Mouse (Mus musculus): ENCODE results near the gene Tango2. TPM values are rescaled to one million over a fixed set of nuclear protein-coding genes. Genes with fewer than 3 reads are reported as not detected.

Tango2 gene
- total RNA-seq (2023) = 20.1 and 25.5 TPM in 2 replicates

DNA sequence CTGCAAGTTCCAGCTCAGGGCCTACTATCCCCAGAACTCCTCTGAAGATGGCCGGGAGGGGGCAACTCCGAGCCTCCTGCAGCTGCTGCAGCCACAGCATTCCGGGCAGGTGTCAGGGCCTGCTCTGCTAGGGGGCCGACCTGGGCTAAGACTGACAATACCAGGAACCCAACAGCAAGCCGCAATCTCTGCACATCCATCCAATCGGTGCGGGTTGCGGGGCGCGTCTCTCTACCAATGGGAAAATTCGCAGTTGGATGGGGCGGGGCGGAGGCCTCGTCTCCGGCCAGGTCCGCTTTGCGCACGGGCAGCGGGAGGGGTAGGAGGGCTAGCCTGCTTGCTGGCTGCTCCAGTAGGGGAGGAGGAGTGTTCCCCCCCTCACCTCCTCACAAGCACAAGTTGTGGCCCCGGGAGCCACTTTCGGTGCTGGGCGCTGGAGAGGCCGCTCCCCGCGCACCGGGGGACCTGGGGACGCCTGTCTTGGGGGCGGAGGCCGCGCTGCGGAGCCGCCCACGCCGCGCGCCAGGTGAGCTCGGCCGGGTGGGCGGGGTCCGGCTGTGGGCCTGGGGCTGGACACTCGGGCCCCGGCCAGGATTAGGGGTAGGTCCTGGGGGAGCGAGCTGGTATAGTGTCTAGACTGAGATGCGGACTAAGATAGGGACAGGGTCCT, at the start of gene Tango2, which contains the start of gene Arvcf:
TSS of gene Tango2 (minus strand) at position 173 of the 670 bp plus-strand sequence.
TSS of gene Arvcf (plus strand) at position 252 of the 670 bp plus-strand sequence.

DNA sequence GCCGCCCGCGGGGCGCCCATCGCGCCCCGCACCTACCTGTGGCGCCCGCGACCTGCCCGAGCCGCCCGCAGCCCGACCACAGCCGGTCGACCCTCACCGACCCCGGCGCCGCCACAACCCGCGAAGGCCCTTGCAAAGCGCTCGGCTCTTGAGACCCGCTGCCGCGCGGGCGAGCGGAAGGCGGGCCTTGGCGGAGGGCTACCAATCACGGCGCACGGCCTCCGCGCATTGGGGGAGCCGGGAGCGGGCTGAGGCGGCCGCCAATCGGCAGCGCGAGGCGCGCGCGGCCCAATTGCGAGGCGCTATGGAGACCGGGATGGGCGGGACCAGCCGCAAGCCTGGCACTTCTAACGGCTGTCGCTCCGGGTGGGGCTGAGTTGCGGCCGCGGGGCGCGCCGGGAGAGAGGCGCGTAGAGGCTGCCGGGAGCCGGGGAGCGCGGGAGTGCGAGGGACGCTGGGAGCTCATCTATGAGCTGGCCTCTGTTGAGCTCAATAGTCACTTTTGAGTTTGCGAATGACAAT, 58.8 kb downstream of the Tango2 start, which contains the start of gene Dgcr8:
TSS of gene Dgcr8 (minus strand) at position 180 of the 522 bp plus-strand sequence.

DNA sequence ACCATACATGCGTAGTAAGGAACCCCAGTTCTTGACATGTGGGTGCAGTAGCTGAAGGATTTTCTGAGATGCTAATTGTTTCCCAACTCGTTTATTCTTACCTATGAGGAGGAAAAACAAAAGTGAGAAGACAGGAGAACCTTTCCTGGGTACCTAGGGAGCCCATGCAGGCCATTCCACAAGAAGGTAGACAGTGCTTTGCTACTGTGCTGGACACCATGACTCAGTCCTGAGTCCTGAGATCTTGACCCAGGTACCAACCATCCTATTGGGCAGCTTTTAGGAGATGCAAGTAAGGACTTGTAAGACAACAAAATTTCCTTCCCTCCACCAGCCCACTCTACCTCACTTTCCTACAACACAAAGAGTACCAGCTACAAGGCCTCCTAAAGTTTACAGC, 89.7 kb downstream of the Tango2 start, which contains the start of gene Gm49776:
TSS of gene Gm49776 (minus strand) at position 101 of the 400 bp plus-strand sequence.

Other genes starting within 250 kb of the Tango2 start
- gene Rtn4r, start 220.5 kb downstream of the Tango2 start, total RNA-seq (2023) = 0.20 TPM in 1 of 2 replicates, not detected in the other
- not detected in 2 replicates for gene Ccdc188, start 130.2 kb downstream of the Tango2 start, total RNA-seq (2023)
- gene Zdhhc8, start 113.0 kb downstream of the Tango2 start, total RNA-seq (2023) = 2.0 and 2.8 TPM in 2 replicates
- gene Trmt2a, start 99.4 kb downstream of the Tango2 start, total RNA-seq (2023) = 34.0 and 45.7 TPM in 2 replicates
- 50.5 and 61.9 TPM in 2 replicates for gene Ranbp1, start 99.4 kb downstream of the Tango2 start, total RNA-seq (2023)
- gene Gm49776, start 89.8 kb downstream of the Tango2 start, total RNA-seq (2023) = not detected in 2 replicates
- 10.3 and 15.3 TPM in 2 replicates for gene Dgcr8, start 58.9 kb downstream of the Tango2 start, total RNA-seq (2023)
- 1.8 and 4.4 TPM in 2 replicates for gene Arvcf, start 79 bp upstream of the Tango2 start, total RNA-seq (2023)
- gene Txnrd2, start 78.3 kb upstream of the Tango2 start, total RNA-seq (2023) = 5.1 and 7.1 TPM in 2 replicates
- 16.9 and 19.2 TPM in 2 replicates for gene Comt, start 78.7 kb upstream of the Tango2 start, total RNA-seq (2023)
- 1.6 and 2.6 TPM in 2 replicates for gene Gnb1l, start 150.6 kb upstream of the Tango2 start, total RNA-seq (2023)
- 1.5 and 2.4 TPM in 2 replicates for gene Rtl10, start 150.8 kb upstream of the Tango2 start, total RNA-seq (2023)
- not detected in 2 replicates for gene Tbx1, start 242.6 kb upstream of the Tango2 start, total RNA-seq (2023)

Data from neutrophil, adult 65 days (primary cell).